Mouse (Mus musculus) forebrain, embryonic 15.5 days (tissue): ENCODE data around the gene Spin1. TPM values are rescaled to one million over a fixed set of nuclear protein-coding genes. Genes with fewer than 3 reads are reported as not detected.
A peak's percentile ranks its signal among the peaks of the same experiment; 100 is the strongest.

Experiments
- ATAC-seq: fragments of 200-750 bp; cut with Nextera tagmentation; replicated peaks from 2 replicates; pipeline ENCODE4 v1.8.0; 2017; ENCODE audit warnings: mild to moderate bottlenecking, moderate TSS enrichment, moderate library complexity
- H3K27ac ChIP-seq: fragments of 300-500 bp; sonication (generic); replicated peaks from 2 replicates; pipeline ENCODE4 v1.5.1; 2015; ENCODE audit warnings: mild to moderate bottlenecking, inconsistent platforms
- H3K27me3 ChIP-seq: fragments of 300-500 bp; sonication (generic); 2 replicates; pipeline ENCODE4 v1.6.1; 2015; ENCODE audit warnings: inconsistent platforms
- H3K36me3 ChIP-seq: fragments of 300-500 bp; sonication (generic); 2 replicates; pipeline ENCODE4 v1.6.1; 2015; ENCODE audit warnings: mild to moderate bottlenecking, inconsistent platforms
- H3K4me1 ChIP-seq: fragments of 300-500 bp; sonication (generic); 2 replicates; pipeline ENCODE4 v1.6.1; 2015; ENCODE audit warnings: inconsistent platforms
- H3K4me2 ChIP-seq: fragments of 300-500 bp; sonication (generic); replicated peaks from 2 replicates; pipeline ENCODE4 v1.6.1; 2015; ENCODE audit warnings: mild to moderate bottlenecking, inconsistent platforms
- H3K4me3 ChIP-seq: fragments of 300-500 bp; sonication (generic); 2 replicates; pipeline ENCODE4 v1.5.1; 2015; ENCODE audit warnings: mild to moderate bottlenecking, inconsistent platforms
- H3K9ac ChIP-seq: fragments of 300-500 bp; sonication (generic); replicated peaks from 2 replicates; pipeline ENCODE4 v1.6.1; 2015; ENCODE audit warnings: mild to moderate bottlenecking, inconsistent platforms
- H3K9me3 ChIP-seq: fragments of 300-500 bp; sonication (generic); 2 replicates; pipeline ENCODE4 v1.6.1; 2016; ENCODE audit warnings: inconsistent platforms
- WGBS: fragments of 180-500 bp; shearing (Covaris S2); methylation state at CpG from one replicate; pipeline ENCODE4 v1.1.7; 2015; ENCODE audit warnings: mixed read lengths; 5-methylcytosine and 5-hydroxymethylcytosine counted together
- polyA plus RNA-seq: library from polyadenylated mRNA; unstranded; fragments of >200 nt; fragmentation: Nextera tagmentation; extraction: Ambion mirVana; gene quantifications from 2 replicates; pipeline ENCODE4 v1.2.1, GENCODE M21; 2015

Spin1 gene
- polyA plus RNA-seq, 1 experiment from 2014 or later, result 177 TPM

DNA sequence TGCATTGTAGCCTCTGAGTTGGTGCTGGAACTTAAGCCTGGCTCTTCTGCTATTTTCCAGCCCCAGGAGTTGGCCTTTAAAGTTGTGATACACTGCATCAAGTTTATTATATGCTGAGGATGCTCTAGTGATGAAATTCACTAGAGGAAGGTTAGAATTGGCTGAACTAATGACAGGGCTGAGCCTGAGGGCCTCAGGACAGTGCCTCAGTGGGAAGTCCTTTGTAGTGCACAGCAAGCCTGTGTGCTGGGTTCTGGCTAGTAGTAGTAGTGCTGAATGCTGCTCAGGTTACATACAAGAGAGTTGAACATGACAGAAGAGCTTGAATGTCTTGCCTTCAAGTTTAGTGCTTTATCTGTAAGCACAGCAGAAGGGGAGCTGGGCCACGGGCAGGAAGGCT is 21.3 kb downstream of the Spin1 start:
- H3K4me1 ChIP-seq, result peaks cover 40% of the 10 kb centered on the region

DNA sequence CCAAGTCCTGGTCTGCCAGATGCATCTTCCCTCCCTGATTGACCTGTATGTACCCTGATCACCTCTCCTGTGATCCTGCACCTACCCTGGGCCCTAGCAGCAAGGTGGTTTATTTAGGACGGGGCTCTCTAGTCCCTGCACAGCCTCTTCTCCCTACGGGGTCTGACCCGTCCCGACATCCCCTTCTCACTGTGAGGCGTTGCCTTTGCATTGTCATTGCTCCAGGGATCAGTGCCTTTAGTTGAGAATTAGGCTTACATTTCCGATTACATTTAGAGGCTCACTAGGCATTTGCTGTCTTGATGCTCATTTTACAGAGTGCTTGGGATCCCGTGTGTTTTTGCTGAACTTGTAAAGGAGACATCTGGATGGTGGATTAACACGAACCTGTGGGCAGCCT is 22.1 kb downstream of the Spin1 start:
- H3K4me1 ChIP-seq, result peaks cover 40% of the 10 kb centered on the region

More for the DNA sequence above, 21.3 kb downstream of the Spin1 start:
- Histone ChIP-seq H3K9ac (no peak overlapping the region), H3K4me3 (no peak overlapping the region), H3K36me3 (peaks cover 2% of the 10 kb centered on the region; the same call in 1 of the 2 replicates), H3K27ac (no peak overlapping the region), H3K4me2 (no peak overlapping the region), H3K27me3 (no peaks in the 10 kb centered on the region), H3K9me3 (no peaks in the 10 kb centered on the region)
- WGBS, result 48% methylated on average over 1 of the region's 1 CpGs
- no peak for ATAC-seq

GRCm38 (mm10) chr13:51125357-51125756 is 24.7 kb downstream of the Spin1 start:
- 73% methylated on average over 8 of the region's 8 CpGs for WGBS
- Histone ChIP-seq H3K36me3 (peaks cover 16% of the 10 kb centered on the region; the same call in 1 of the 2 replicates), H3K4me1 (peaks cover 18% of the 10 kb centered on the region), H3K4me3 (no peak overlapping the region), H3K27ac (no peak overlapping the region), H3K27me3 (no peaks in the 10 kb centered on the region), H3K4me2 (no peak overlapping the region), H3K9ac (no peak overlapping the region), H3K9me3 (no peaks in the 10 kb centered on the region)
- no peak for ATAC-seq

More for the DNA sequence above, 22.1 kb downstream of the Spin1 start:
- H3K9ac ChIP-seq, result no peak overlapping the region
- WGBS, result 81% methylated on average over 8 of the region's 8 CpGs
- no peaks in the 10 kb centered on the region for H3K27me3 ChIP-seq
- no peak overlapping the region for H3K4me3 ChIP-seq
- H3K36me3 ChIP-seq, result peaks cover 2% of the 10 kb centered on the region; the same call in 1 of the 2 replicates
- no peak overlapping the region for H3K27ac ChIP-seq
- no peak for ATAC-seq
- no peaks in the 10 kb centered on the region for H3K9me3 ChIP-seq
- no peak overlapping the region for H3K4me2 ChIP-seq

GRCm38 (mm10) chr13:51127906-51128305 is 27.2 kb downstream of the Spin1 start:
- Histone ChIP-seq H3K27ac (no peak overlapping the region), H3K27me3 (no peaks in the 10 kb centered on the region), H3K9ac (no peak overlapping the region), H3K36me3 (peaks cover 19% of the 10 kb centered on the region; the same call in 1 of the 2 replicates), H3K4me1 (0 out of 2 replicates have a peak, but pooled peaks cover 2% of the 10 kb centered on the region), H3K4me2 (no peak overlapping the region), H3K4me3 (no peak overlapping the region), H3K9me3 (no peaks in the 10 kb centered on the region)
- WGBS, result 91% methylated on average over 2 of the region's 2 CpGs
- no peak for ATAC-seq

GRCm38 (mm10) chr13:51128417-51128816 is 27.7 kb downstream of the Spin1 start:
- H3K4me2 ChIP-seq, result no peak overlapping the region
- no peak overlapping the region for H3K27ac ChIP-seq
- peaks cover 19% of the 10 kb centered on the region; the same call in 1 of the 2 replicates for H3K36me3 ChIP-seq
- no peak overlapping the region for H3K4me3 ChIP-seq
- no peaks in the 10 kb centered on the region for H3K27me3 ChIP-seq
- 94% methylated on average over 7 of the region's 7 CpGs for WGBS
- H3K4me1 ChIP-seq, result 0 out of 2 replicates have a peak, but pooled peaks cover 2% of the 10 kb centered on the region
- no peaks in the 10 kb centered on the region for H3K9me3 ChIP-seq
- ATAC-seq, result no peak
- H3K9ac ChIP-seq, result no peak overlapping the region

DNA sequence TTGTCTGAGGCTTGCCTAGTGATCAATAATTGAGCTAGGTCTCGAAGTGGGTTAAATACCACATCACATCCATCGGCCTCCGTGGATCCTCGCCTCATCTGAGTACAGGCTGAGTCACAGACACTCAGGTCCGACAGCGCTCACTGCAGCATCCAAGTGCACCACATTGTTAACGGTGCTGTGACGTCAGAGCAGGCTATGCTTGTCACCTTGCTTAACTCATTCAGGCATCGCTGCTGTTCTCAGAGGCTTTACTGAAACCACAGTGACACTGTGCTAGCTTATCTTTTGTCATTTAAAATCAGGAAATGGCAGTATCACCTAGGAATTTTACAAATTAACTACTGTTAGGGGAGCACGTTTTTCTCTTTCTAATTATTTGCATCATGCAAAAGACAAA is 30.5 kb downstream of the Spin1 start:
- H3K36me3 ChIP-seq, result peaks cover 29% of the 10 kb centered on the region
- H3K4me3 ChIP-seq, result no peak overlapping the region
- WGBS, result 85% methylated on average over 10 of the region's 10 CpGs
- ATAC-seq, result no peak; the same call in 1 of the 2 replicates
- H3K4me2 ChIP-seq, result no peak overlapping the region
- H3K9me3 ChIP-seq, result no peaks in the 10 kb centered on the region
- no peak overlapping the region for H3K9ac ChIP-seq
- H3K4me1 ChIP-seq, result no peaks in the 10 kb centered on the region
- no peak overlapping the region for H3K27ac ChIP-seq
- H3K27me3 ChIP-seq, result no peaks in the 10 kb centered on the region

- H3K4me1 ChIP-seq, result peaks cover 4% of the 10 kb centered on the region; the same call in 1 of the 2 replicates
- WGBS, result 92% methylated on average over 4 of the region's 4 CpGs
- no peak for ATAC-seq
- H3K9me3 ChIP-seq, result no peaks in the 10 kb centered on the region
- no peaks in the 10 kb centered on the region for H3K27me3 ChIP-seq
- H3K4me3 ChIP-seq, result no peak overlapping the region
- no peak overlapping the region for H3K27ac ChIP-seq
- H3K4me2 ChIP-seq, result no peak overlapping the region
- peaks cover 36% of the 10 kb centered on the region for H3K36me3 ChIP-seq
- no peak overlapping the region for H3K9ac ChIP-seq
Measured at GRCm38 (mm10) chr13:51136315-51136714, 35.6 kb downstream of the Spin1 start.

GRCm38 (mm10) chr13:51136996-51137701 is 36.5 kb downstream of the Spin1 start:
- Histone ChIP-seq H3K4me3 (no peak overlapping the region), H3K27me3 (no peaks in the 10 kb centered on the region), H3K4me1 (peaks cover 4% of the 10 kb centered on the region; the same call in 1 of the 2 replicates), H3K9ac (no peak overlapping the region), H3K4me2 (no peak overlapping the region), H3K36me3 (peaks cover 41% of the 10 kb centered on the region), H3K9me3 (no peaks in the 10 kb centered on the region), H3K27ac (no peak overlapping the region)
- no peak for ATAC-seq
- WGBS, result 68% methylated on average over 2 of the region's 2 CpGs

DNA sequence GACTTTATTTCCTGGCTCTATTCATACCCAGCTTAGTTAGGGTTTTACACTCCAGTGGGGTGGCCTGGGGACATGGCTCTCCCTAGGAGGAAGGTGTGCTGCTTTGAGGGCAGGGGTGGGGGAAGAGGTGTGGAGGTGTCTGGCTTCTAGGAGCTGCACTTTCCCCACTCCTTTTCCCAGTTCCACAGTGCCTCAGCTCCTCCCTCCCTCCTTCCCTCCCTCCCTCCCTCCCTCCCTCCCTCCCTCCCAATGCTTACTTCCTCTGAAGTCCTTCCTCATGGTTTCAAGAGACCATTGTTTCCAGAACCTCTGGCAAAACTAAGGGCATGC is 37.0 kb downstream of the Spin1 start:
- H3K27me3 ChIP-seq, result no peaks in the 10 kb centered on the region
- peaks cover 41% of the 10 kb centered on the region for H3K36me3 ChIP-seq
- ATAC-seq, result no peak

GRCm38 (mm10) chr13:51147106-51147505 is 46.4 kb downstream of the Spin1 start:
- Histone ChIP-seq H3K36me3 (peaks cover 38% of the 10 kb centered on the region), H3K4me2 (no peak overlapping the region), H3K9ac (no peak overlapping the region), H3K27me3 (no peaks in the 10 kb centered on the region), H3K9me3 (no peaks in the 10 kb centered on the region), H3K4me3 (no peak overlapping the region), H3K4me1 (no peaks in the 10 kb centered on the region), H3K27ac (no peak overlapping the region)
- 81% methylated on average over 1 of the region's 1 CpGs for WGBS
- no peak for ATAC-seq

More for the DNA sequence above, 37.0 kb downstream of the Spin1 start:
- Histone ChIP-seq H3K27ac (no peak overlapping the region), H3K4me3 (no peak overlapping the region), H3K9ac (no peak overlapping the region), H3K9me3 (no peaks in the 10 kb centered on the region), H3K4me2 (no peak overlapping the region), H3K4me1 (peaks cover 4% of the 10 kb centered on the region; the same call in 1 of the 2 replicates)

DNA sequence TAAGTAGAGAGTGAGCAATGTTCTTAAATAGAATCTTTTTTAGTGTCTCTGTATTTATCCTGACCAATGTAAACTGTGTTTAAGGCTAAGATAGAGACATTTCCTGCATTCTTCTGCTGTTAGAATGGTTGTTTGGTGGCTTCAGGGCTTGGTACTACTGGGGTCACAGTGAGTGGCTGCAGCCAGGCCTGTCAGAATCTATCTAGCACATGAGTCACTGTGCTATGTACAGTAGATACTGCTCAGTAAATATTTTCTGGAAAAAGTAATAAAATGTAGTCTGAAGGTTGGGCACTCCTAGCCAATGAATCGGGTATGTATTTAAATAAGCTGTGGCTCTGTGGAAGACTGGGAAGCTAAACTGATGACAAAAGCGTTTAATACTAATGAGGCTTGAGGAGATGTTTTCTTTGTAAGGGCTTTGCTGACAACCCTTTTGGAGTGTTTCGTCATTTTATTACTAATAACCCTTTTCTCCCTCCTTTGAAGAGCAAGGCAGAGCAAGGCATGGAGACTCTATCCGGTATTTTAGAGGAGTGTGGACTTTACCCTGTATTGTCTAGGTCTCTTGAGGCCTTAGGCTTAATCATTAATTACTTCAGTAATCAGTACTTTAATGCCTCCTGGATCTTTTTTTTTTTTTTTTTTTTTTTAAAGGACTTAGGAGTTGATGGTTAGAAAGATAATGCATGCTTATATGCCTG is 52.4 kb downstream of the Spin1 start:
- H3K9me3 ChIP-seq, result no peaks in the 10 kb centered on the region
- H3K27me3 ChIP-seq, result no peaks in the 10 kb centered on the region
- 0 out of 2 replicates have a peak overlapping the region, but pooled peaks have one; percentile 15 for H3K27ac ChIP-seq
- H3K4me3 ChIP-seq, result no peak overlapping the region
- H3K9ac ChIP-seq, result no peak overlapping the region
- ATAC-seq, result no peak
- 66% methylated on average over 4 of the region's 4 CpGs for WGBS
- H3K36me3 ChIP-seq, result peaks cover 37% of the 10 kb centered on the region
- no peaks in the 10 kb centered on the region for H3K4me1 ChIP-seq
- no peak overlapping the region for H3K4me2 ChIP-seq

DNA sequence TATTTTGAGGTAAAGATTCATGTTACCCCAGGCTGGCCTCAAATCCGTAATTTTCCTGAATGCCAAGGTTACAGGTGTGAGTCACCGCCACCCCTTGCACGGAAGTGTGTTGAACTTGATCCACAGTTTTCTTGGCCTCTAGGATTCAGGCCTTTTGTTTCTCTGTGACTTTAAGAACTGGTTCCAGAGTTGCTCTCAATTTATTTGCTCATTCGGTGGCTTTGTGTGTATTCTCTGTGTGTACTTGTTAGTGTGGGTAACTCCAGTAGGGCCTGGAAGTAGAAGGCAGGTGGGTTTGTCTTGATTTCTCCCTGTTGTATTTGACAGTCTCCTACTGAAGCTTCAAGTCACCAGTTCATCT is 53.0 kb downstream of the Spin1 start:
- Histone ChIP-seq H3K27ac (no peak overlapping the region), H3K9ac (no peak overlapping the region), H3K9me3 (no peaks in the 10 kb centered on the region), H3K4me3 (no peak overlapping the region), H3K36me3 (peaks cover 37% of the 10 kb centered on the region), H3K4me2 (no peak overlapping the region), H3K4me1 (no peaks in the 10 kb centered on the region), H3K27me3 (no peaks in the 10 kb centered on the region)
- 96% methylated on average over 4 of the region's 4 CpGs for WGBS
- no peak for ATAC-seq
